Mouse (Mus musculus): Measurements from ENCODE around the gene Nckap5. TPM values are rescaled to one million over a fixed set of nuclear protein-coding genes. Genes with fewer than 3 reads are reported as not detected.

The Nckap5 gene
- polyA plus RNA-seq, 1 experiment from 2014 or later, result 28.3 TPM

DNA sequence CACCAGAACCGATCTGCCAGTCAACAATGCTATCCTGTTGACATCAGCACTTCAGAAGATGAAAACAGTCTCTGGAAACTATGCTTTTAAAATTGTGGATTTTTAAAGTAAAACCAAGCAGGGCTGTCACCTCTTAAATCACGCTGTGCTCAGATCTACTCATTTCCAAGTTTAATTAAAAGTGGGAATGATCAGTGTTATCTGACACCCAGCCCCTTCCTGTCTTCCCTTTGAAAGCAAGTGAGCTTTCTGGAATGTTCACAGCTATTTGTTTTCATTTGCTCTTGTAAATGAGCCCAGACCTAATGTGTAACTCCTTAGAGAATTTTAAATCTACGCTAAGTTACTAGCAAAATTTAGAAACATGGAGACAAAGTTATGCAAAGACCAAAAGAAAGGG, 491.3 kb downstream of the Nckap5 start:
- WGBS, result 79% methylated on average over 3 of the region's 3 CpGs
- Histone ChIP-seq H3K27ac (no peak overlapping the region), H3K36me3 (replicated peaks) (no peaks in the 10 kb centered on the region), H3K9me3 (no peaks in the 10 kb centered on the region), H3K27me3 (no peaks in the 10 kb centered on the region), H3K4me3 (replicated peaks) (no peak overlapping the region), H3K4me2 (no peak overlapping the region), H3K4me1 (no peaks in the 10 kb centered on the region), H3K9ac (no peak overlapping the region)
- ATAC-seq (ENCODE audit: low FRiP score), result no peak

GRCm38 (mm10) chr1:126334202-126334601, 496.4 kb downstream of the Nckap5 start:
- H3K4me2 ChIP-seq, result no peak overlapping the region

GRCm38 (mm10) chr1:126332026-126332425, 498.6 kb downstream of the Nckap5 start:
- Histone ChIP-seq H3K9ac (no peak overlapping the region), H3K4me2 (no peak overlapping the region), H3K4me1 (no peaks in the 10 kb centered on the region), H3K9me3 (no peaks in the 10 kb centered on the region), H3K27ac (no peak overlapping the region), H3K27me3 (no peaks in the 10 kb centered on the region), H3K4me3 (replicated peaks) (no peak overlapping the region), H3K36me3 (replicated peaks) (no peaks in the 10 kb centered on the region)
- 82% methylated on average over 2 of the region's 2 CpGs for WGBS
- ATAC-seq (ENCODE audit: low FRiP score), result no peak

More at GRCm38 (mm10) chr1:126334202-126334601, 496.4 kb downstream of the Nckap5 start:
- no peak overlapping the region for H3K9ac ChIP-seq
- 90% methylated on average over 4 of the region's 4 CpGs for WGBS
- H3K9me3 ChIP-seq, result no peaks in the 10 kb centered on the region
- no peaks in the 10 kb centered on the region for H3K27me3 ChIP-seq
- H3K36me3 ChIP-seq (replicated peaks), result no peaks in the 10 kb centered on the region
- no peak overlapping the region for H3K27ac ChIP-seq
- ATAC-seq (ENCODE audit: low FRiP score), result no peak
- no peaks in the 10 kb centered on the region for H3K4me1 ChIP-seq
- H3K4me3 ChIP-seq (replicated peaks), result no peak overlapping the region

DNA sequence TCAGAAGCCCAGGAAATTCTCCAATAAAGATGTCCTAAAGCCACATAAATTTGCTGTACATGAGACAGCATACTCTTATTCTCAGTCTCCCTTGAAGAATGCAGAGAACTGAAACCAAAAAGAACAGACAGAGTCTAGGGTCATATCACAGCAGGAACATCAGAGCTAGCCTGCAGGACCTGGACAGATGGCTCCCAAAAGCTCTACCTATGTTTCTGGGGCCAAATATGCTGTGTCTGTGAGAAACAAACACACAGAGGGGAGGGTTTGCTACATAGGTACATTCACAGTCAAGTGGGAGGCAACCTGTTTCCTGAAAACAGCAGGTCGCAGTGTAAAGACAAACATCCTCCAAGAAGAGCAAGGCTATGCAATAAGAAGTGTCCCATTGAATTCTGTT, 509.9 kb downstream of the Nckap5 start:
- no peak for ATAC-seq (ENCODE audit: low FRiP score)
- no peaks in the 10 kb centered on the region for H3K9me3 ChIP-seq
- H3K36me3 ChIP-seq (replicated peaks), result no peaks in the 10 kb centered on the region
- peaks cover 9% of the 10 kb centered on the region; the same call in 1 of the 2 replicates for H3K4me1 ChIP-seq
- H3K9ac ChIP-seq, result no peak overlapping the region
- H3K4me2 ChIP-seq, result no peak overlapping the region
- 93% methylated on average over 1 of the region's 1 CpGs for WGBS
- no peak overlapping the region for H3K27ac ChIP-seq
- no peak overlapping the region for H3K4me3 ChIP-seq (replicated peaks)
- H3K27me3 ChIP-seq, result no peaks in the 10 kb centered on the region

- Histone ChIP-seq H3K27me3 (no peaks in the 10 kb centered on the region), H3K9me3 (no peaks in the 10 kb centered on the region), H3K36me3 (replicated peaks) (no peaks in the 10 kb centered on the region), H3K4me2 (no peak overlapping the region), H3K27ac (no peak overlapping the region), H3K9ac (no peak overlapping the region), H3K4me3 (replicated peaks) (no peak overlapping the region), H3K4me1 (peaks cover 9% of the 10 kb centered on the region; the same call in 1 of the 2 replicates)
- WGBS, result 63% methylated on average over 11 of the region's 11 CpGs
- no peak for ATAC-seq (ENCODE audit: low FRiP score)
These were observed 512.6 kb downstream of the Nckap5 start for GRCm38 (mm10) chr1:126317874-126318607.

DNA sequence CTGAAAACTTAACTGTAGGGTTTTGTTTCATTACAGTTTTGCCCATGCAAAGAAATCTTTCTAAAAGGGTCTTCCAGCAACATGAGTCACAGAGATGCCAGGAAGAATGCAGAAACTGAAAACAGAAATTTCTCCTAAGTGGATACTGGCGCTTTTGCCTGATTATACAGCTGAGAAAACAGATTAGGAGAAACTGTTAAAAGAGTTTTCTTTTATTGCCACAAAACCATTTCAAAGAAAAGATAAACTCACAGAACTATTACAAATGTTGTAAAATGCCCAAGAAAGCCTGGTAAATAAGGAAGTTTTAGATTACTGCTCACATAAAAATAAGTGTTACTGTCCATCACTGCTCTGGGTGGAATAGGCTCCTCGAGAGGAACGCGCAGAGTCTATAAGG, 513.3 kb downstream of the Nckap5 start:
- no peak for ATAC-seq (ENCODE audit: low FRiP score)
- no peak overlapping the region for H3K4me3 ChIP-seq (replicated peaks)
- no peaks in the 10 kb centered on the region for H3K9me3 ChIP-seq
- H3K27me3 ChIP-seq, result no peaks in the 10 kb centered on the region
- no peak overlapping the region for H3K4me2 ChIP-seq
- H3K4me1 ChIP-seq, result peaks cover 9% of the 10 kb centered on the region; the same call in 1 of the 2 replicates
- WGBS, result 76% methylated on average over 4 of the region's 4 CpGs
- H3K9ac ChIP-seq, result no peak overlapping the region
- no peaks in the 10 kb centered on the region for H3K36me3 ChIP-seq (replicated peaks)
- no peak overlapping the region for H3K27ac ChIP-seq

DNA sequence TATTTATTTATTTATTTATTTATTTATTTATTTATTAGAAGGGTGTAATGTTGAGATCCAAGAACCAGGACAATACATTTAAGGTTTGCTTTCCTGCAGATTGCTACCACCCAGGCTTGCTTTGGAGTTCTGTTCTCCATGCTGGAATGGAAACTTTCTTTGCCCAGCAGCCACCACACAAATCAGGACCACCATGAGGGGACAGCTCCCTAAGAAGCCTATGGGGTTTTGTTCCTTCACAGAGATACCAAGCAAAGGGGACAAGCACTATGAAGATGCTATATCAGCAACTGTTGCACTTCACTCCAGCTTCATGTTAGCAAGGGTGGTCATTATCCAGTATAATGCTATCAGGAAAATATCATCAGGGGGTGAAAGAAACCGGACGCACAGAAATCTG, 513.7 kb downstream of the Nckap5 start:
- no peaks in the 10 kb centered on the region for H3K36me3 ChIP-seq (replicated peaks)
- no peak overlapping the region for H3K27ac ChIP-seq
- H3K4me1 ChIP-seq, result peaks cover 9% of the 10 kb centered on the region; the same call in 1 of the 2 replicates
- H3K4me2 ChIP-seq, result no peak overlapping the region
- H3K4me3 ChIP-seq (replicated peaks), result no peak overlapping the region
- 90% methylated on average over 2 of the region's 2 CpGs for WGBS
- no peaks in the 10 kb centered on the region for H3K9me3 ChIP-seq
- H3K9ac ChIP-seq, result no peak overlapping the region
- no peak for ATAC-seq (ENCODE audit: low FRiP score)
- no peaks in the 10 kb centered on the region for H3K27me3 ChIP-seq

DNA sequence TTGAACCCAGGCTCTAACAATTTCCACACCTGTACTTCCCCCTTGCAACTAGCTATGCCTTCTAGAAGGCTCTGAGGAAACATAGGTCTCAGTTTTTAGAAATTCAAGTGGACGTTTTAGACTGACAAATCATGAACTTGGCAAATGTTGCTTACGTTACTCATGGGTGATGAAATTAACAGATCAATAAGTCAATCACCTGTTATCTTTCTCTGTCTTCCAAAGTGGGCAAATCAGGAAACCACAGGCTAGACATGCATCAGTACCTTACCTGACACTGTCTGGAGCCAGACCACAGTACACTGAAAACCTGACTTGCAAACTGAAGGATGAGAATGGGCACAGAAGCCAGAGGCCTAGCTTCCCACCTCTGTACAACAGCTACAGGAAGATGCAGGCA, 529.5 kb downstream of the Nckap5 start:
- 88% methylated on average over 2 of the region's 2 CpGs for WGBS
- Histone ChIP-seq H3K27me3 (no peaks in the 10 kb centered on the region), H3K36me3 (replicated peaks) (no peaks in the 10 kb centered on the region), H3K4me1 (no peaks in the 10 kb centered on the region), H3K4me3 (replicated peaks) (no peak overlapping the region), H3K27ac (no peak overlapping the region), H3K9me3 (no peaks in the 10 kb centered on the region), H3K4me2 (no peak overlapping the region), H3K9ac (no peak overlapping the region)
- no peak for ATAC-seq (ENCODE audit: low FRiP score)

- Histone ChIP-seq H3K27ac (no peak overlapping the region), H3K36me3 (replicated peaks) (no peaks in the 10 kb centered on the region), H3K4me1 (no peaks in the 10 kb centered on the region), H3K9me3 (no peaks in the 10 kb centered on the region), H3K4me2 (no peak overlapping the region), H3K4me3 (replicated peaks) (no peak overlapping the region), H3K27me3 (no peaks in the 10 kb centered on the region), H3K9ac (no peak overlapping the region)
- WGBS, result 82% methylated on average over 5 of the region's 5 CpGs
- no peak for ATAC-seq (ENCODE audit: low FRiP score)
These were observed 565.7 kb downstream of the Nckap5 start for GRCm38 (mm10) chr1:126264931-126265330.

DNA sequence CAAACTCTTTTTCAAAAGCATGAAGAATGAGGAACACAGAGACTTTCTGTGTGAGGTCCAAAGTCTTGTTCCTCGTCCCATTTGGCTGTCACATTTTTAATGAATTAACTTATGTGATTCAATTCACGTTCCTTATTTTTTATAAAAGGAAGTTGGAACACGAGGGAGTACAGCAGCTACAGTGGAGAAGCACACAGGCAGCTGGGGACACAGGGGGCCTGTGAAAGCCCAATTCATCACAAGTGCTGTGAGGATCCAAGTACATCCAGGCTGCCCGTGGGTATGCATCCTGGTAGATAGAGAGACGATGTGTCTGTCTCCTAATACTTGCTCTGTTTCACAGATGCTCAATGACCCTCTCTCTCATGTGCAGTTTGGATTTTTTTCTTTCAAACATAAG, 576.2 kb downstream of the Nckap5 start:
- Histone ChIP-seq H3K9ac (no peak overlapping the region), H3K36me3 (replicated peaks) (no peaks in the 10 kb centered on the region), H3K27ac (no peak overlapping the region), H3K4me2 (no peak overlapping the region), H3K4me1 (no peaks in the 10 kb centered on the region), H3K27me3 (no peaks in the 10 kb centered on the region), H3K4me3 (replicated peaks) (no peak overlapping the region), H3K9me3 (no peaks in the 10 kb centered on the region)
- no peak for ATAC-seq (ENCODE audit: low FRiP score)
- 86% methylated on average over 5 of the region's 5 CpGs for WGBS

GRCm38 (mm10) chr1:126253934-126254333, 576.7 kb downstream of the Nckap5 start:
- H3K9ac ChIP-seq, result no peak overlapping the region
- no peaks in the 10 kb centered on the region for H3K27me3 ChIP-seq
- no peak overlapping the region for H3K27ac ChIP-seq
- no peaks in the 10 kb centered on the region for H3K36me3 ChIP-seq (replicated peaks)
- H3K4me2 ChIP-seq, result no peak overlapping the region
- no peaks in the 10 kb centered on the region for H3K9me3 ChIP-seq
- WGBS, result 94% methylated on average over 7 of the region's 7 CpGs
- no peaks in the 10 kb centered on the region for H3K4me1 ChIP-seq
- no peak overlapping the region for H3K4me3 ChIP-seq (replicated peaks)
- no peak for ATAC-seq (ENCODE audit: low FRiP score)

DNA sequence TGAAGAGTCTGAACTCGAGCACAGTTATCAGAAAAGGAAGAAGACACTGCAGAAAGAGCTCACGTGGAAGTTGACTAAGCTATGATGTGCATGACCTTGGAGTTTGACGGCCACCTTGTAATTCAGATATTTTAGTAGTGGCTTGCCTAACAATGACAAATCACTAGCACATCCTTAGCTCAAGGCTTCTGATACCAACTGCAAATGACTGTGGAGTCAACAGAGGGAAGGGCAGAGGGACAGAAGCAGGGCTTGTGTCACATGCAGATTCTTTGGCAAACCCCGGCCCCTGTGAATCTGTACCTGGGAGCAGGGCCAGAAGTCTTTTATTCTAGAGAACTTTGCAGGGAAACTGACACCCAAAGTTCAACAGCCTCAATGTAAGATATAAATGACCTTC, 597.4 kb downstream of the Nckap5 start:
- H3K4me2 ChIP-seq, result no peak overlapping the region
- no peak overlapping the region for H3K27ac ChIP-seq
- H3K9ac ChIP-seq, result no peak overlapping the region
- ATAC-seq (ENCODE audit: low FRiP score), result no peak
- H3K4me3 ChIP-seq (replicated peaks), result no peak overlapping the region
- no peaks in the 10 kb centered on the region for H3K4me1 ChIP-seq
- H3K27me3 ChIP-seq, result no peaks in the 10 kb centered on the region
- 85% methylated on average over 4 of the region's 4 CpGs for WGBS
- H3K36me3 ChIP-seq (replicated peaks), result no peaks in the 10 kb centered on the region
- no peaks in the 10 kb centered on the region for H3K9me3 ChIP-seq

- ATAC-seq (ENCODE audit: low FRiP score), result no peak
- Histone ChIP-seq H3K9me3 (no peaks in the 10 kb centered on the region), H3K9ac (no peak overlapping the region), H3K4me3 (replicated peaks) (no peak overlapping the region), H3K27me3 (no peaks in the 10 kb centered on the region), H3K4me1 (no peaks in the 10 kb centered on the region), H3K36me3 (replicated peaks) (no peaks in the 10 kb centered on the region), H3K27ac (no peak overlapping the region), H3K4me2 (no peak overlapping the region)
- whole genome bisulfite sequencing, result 82% methylated on average over 9 of the region's 9 CpGs
These were observed 599.4 kb downstream of the Nckap5 start for GRCm38 (mm10) chr1:126231199-126231598.

Measured in forebrain, embryonic 12.5 days (tissue).